7 mouse cellular contexts compared by ENCODE assay signal in the genomic region with DNA sequence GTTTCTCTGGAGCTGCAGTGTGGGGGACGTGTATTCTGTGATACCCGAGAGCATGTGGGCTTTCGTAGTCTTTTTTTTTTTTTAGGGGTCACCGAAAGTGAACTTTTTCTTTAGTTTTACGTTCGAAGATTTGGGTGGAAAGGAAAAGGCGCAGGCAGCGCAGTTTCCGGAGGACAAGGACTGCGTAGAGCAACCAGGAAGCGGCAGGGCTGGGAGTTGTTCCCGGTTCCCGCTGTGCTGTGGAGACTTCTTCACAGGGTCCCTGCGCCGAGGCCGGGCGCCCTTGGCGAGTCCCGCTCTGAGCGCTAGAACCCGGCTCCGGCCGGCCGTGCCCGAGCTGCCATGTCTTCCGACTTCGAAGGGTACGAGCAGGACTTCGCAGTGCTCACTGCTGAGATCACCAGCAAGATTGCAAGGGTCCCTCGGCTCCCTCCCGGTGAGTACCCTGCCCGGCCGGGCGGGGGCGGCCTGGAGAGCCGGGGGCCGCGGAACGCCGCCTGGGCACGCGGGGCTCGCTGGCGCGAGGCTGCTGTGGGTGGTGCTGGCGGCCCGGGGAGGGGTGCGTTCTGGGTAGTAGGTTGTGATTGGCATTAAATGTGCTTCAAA. TPM values are rescaled to one million over a fixed set of nuclear protein-coding genes. Genes with fewer than 3 reads are reported as not detected.
DNase-seq lines count a peak whose midpoint lies in the region; ATAC-seq and TF ChIP-seq lines count a peak whose summit lies in the region.

TSS of gene Vti1a (plus strand) at position 187 of the 606 bp plus-strand sequence.

- H3K4me1 ChIP-seq in embryonic facial prominence, embryonic 10.5 days, result peaks cover 22% of the 10 kb centered on the region
- H3K4me1 ChIP-seq in intestine, postnatal 0 days (replicated peaks; ENCODE audit: control insufficient read depth, insufficient read depth, low read length), result no peaks in the 10 kb centered on the region; the same call in 1 of the 2 replicates
- H3K4me1 ChIP-seq in midbrain, embryonic 12.5 days, result peaks cover 32% of the 10 kb centered on the region
- H3K4me1 ChIP-seq in small intestine, adult 2 months (ENCODE audit: control insufficient read depth, insufficient read depth, insufficient read length, low read length), result no peaks in the 10 kb centered on the region

- no peaks in the 10 kb centered on the region for H3K27me3 ChIP-seq in embryonic facial prominence, embryonic 10.5 days (replicated peaks; ENCODE audit: low read depth, poor library complexity, severe bottlenecking)
- H3K27me3 ChIP-seq in intestine, postnatal 0 days (replicated peaks; ENCODE audit: control insufficient read depth, insufficient read depth, low read length), result no peaks in the 10 kb centered on the region
- H3K27me3 ChIP-seq in midbrain, embryonic 12.5 days, result no peaks in the 10 kb centered on the region
- no peaks in the 10 kb centered on the region for H3K27me3 ChIP-seq in small intestine, adult 2 months (ENCODE audit: control insufficient read depth, insufficient read depth, low read length)

- H3K9me3 ChIP-seq in embryonic facial prominence, embryonic 10.5 days, result no peaks in the 10 kb centered on the region
- H3K9me3 ChIP-seq in intestine, postnatal 0 days (ENCODE audit: control insufficient read depth), result no peaks in the 10 kb centered on the region
- no peaks in the 10 kb centered on the region for H3K9me3 ChIP-seq in midbrain, embryonic 12.5 days

- under 1% methylated on average over 48 of the region's 48 CpGs for WGBS in embryonic facial prominence, embryonic 10.5 days
- under 1% methylated on average over 47 of the region's 48 CpGs for WGBS in intestine, postnatal 0 days
- WGBS in midbrain, embryonic 12.5 days, result under 1% methylated on average over 48 of the region's 48 CpGs
- WGBS in small intestine, adult 2 months, result under 1% methylated on average over 48 of the region's 48 CpGs

- intact Hi-C loops in left cerebral cortex, postnatal 4 days (cut with DNase I), result no loop called here

- H3K9ac ChIP-seq in intestine, postnatal 0 days (ENCODE audit: low read depth, low read length), result peak within 1 kb of the TSS; percentile 74
- H3K9ac ChIP-seq in midbrain, embryonic 12.5 days (replicated peaks), result peak within 1 kb of the TSS; percentile 79

- DNase-seq in adrenal gland, postnatal 10 days, result peak; percentile 91
- peak; percentile 88 for DNase-seq in embryonic facial prominence, embryonic 10.5 days (ENCODE audit: low spot score)
- no peak for DNase-seq in gonadal fat pad, adult 2 months (ENCODE audit: low read depth)
- peak; percentile 94 for DNase-seq in left cerebral cortex, postnatal 4 days

- peak within 1 kb of the TSS; percentile 90 for H3K27ac ChIP-seq in embryonic facial prominence, embryonic 10.5 days (replicated peaks)
- H3K27ac ChIP-seq in intestine, postnatal 0 days (ENCODE audit: low read depth, low read length), result peak within 1 kb of the TSS; percentile 88
- H3K27ac ChIP-seq in midbrain, embryonic 12.5 days (replicated peaks), result peak within 1 kb of the TSS; percentile 84
- peak within 1 kb of the TSS; percentile 87 for H3K27ac ChIP-seq in small intestine, adult 2 months (ENCODE audit: insufficient read depth, low read depth, low read length)

- H3K4me3 ChIP-seq in embryonic facial prominence, embryonic 10.5 days, result peak within 1 kb of the TSS; percentile 78
- H3K4me3 ChIP-seq in intestine, postnatal 0 days (ENCODE audit: low read depth, low read length), result peak within 1 kb of the TSS; percentile 80
- H3K4me3 ChIP-seq in midbrain, embryonic 12.5 days, result peak within 1 kb of the TSS; percentile 83
- H3K4me3 ChIP-seq in small intestine, adult 2 months (ENCODE audit: low read depth, low read length), result peak within 1 kb of the TSS; percentile 91

- peaks cover 20% of the 10 kb centered on the region for H3K36me3 ChIP-seq in embryonic facial prominence, embryonic 10.5 days (replicated peaks)
- H3K36me3 ChIP-seq in intestine, postnatal 0 days (ENCODE audit: control insufficient read depth, insufficient read depth), result peaks cover 18% of the 10 kb centered on the region
- H3K36me3 ChIP-seq in midbrain, embryonic 12.5 days, result peaks cover 10% of the 10 kb centered on the region
- peaks cover 4% of the 10 kb centered on the region for H3K36me3 ChIP-seq in small intestine, adult 2 months (ENCODE audit: control insufficient read depth, insufficient read depth, low read length)

- TF ChIP-seq CTCF in intestine, postnatal 0 days (IDR thresholded peaks at IDR 0.05; ENCODE audit: low read depth), result peak; percentile 70
- TF ChIP-seq CTCF in small intestine, adult 2 months (IDR thresholded peaks at IDR 0.05; ENCODE audit: extremely low read depth, insufficient read length, insufficient replicate concordance, low read depth, low read length), result peak; percentile 55; the same call in 1 of the 2 replicates

- ATAC-seq in intestine, postnatal 0 days, result peak; percentile 88
- peak; percentile 92 for ATAC-seq in midbrain, embryonic 12.5 days (ENCODE audit: low FRiP score, low read depth)

- TF ChIP-seq POLR2A in small intestine, adult 2 months (IDR thresholded peaks at IDR 0.05; ENCODE audit: low read depth, low read length), result peak; percentile 61

- peak within 1 kb of the TSS; percentile 96 for H3K4me2 ChIP-seq in intestine, postnatal 0 days (replicated peaks; ENCODE audit: low read depth)
- H3K4me2 ChIP-seq in midbrain, embryonic 12.5 days (replicated peaks), result peak within 1 kb of the TSS; percentile 92

RNA-seq across cellular contexts. Expression of gene Vti1a, which starts in this region (rescaled TPM):
- 10 to 100 TPM; 27.6 to 33.0 TPM for total RNA-seq in adrenal gland, postnatal 10 days (2021)
- 30.6 and 31.2 TPM in 2 replicates for polyA plus RNA-seq in embryonic facial prominence, embryonic 10.5 days (2016; fragmentation: Nextera tagmentation; extraction: Ambion mirVana)
- 14.6 and 14.9 TPM in 2 replicates for polyA plus RNA-seq in gonadal fat pad, adult 2 months (2012; rRNA removed)
- polyA plus RNA-seq in intestine, postnatal 0 days (2015; fragmentation: Nextera tagmentation; extraction: Ambion mirVana), result 21.3 and 23.2 TPM in 2 replicates
- total RNA-seq in left cerebral cortex, postnatal 4 days (2021), result 10 to 100 TPM; 49.6 to 50.2 TPM
- polyA plus RNA-seq in midbrain, embryonic 12.5 days (2016; fragmentation: Nextera tagmentation; extraction: Ambion mirVana), result 34.1 TPM in 2 replicates
- 3.6 and 8.1 TPM in 2 replicates for polyA plus RNA-seq in small intestine, adult 2 months (2012; rRNA removed)
